Mouse (Mus musculus) ES-Bruce4 (cell line): Measurements from ENCODE around the gene Lrrc49.

Source experiments
- CTCF ChIP-seq: IDR thresholded peaks from one replicate; pipeline ENCODE4 v1.8.1; 2011; ENCODE audit warnings: low read depth, low read length
- POLR2A ChIP-seq: IDR thresholded peaks from one replicate; pipeline ENCODE4 v1.8.1; 2011; ENCODE audit warnings: low read length; ENCODE audit not compliant: insufficient read depth

DNA sequence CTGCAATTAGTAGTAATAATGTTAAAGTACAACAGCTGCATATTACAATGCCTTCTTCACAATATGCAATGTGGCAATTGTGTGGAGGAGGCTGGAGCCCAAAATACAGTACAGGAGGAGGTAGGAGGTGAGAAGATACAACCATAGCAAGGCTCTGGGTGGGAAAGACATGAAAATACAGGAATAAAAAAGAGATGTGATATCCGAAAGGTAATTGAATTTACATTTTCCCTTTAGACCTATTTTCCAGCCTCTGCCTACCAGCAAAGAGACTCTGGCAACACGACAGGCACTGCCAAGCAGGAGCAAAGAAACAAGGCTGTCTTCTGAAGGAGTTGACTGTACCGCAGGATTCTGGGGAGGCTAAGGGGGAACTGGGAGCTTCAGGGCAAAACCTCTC lies 31.7 kb upstream of the Lrrc49 start:
- TF ChIP-seq POLR2A (no peak), CTCF (no peak)
